Mouse (Mus musculus) spleen, adult 12 weeks (tissue): ENCODE results near the gene Cnksr1.

ENCODE experiments used
- DNase-seq: peaks from one replicate; pipeline ENCODE4 v3.0.0; 2022; ENCODE audit warnings: low spot score

Cnksr1 gene

DNA sequence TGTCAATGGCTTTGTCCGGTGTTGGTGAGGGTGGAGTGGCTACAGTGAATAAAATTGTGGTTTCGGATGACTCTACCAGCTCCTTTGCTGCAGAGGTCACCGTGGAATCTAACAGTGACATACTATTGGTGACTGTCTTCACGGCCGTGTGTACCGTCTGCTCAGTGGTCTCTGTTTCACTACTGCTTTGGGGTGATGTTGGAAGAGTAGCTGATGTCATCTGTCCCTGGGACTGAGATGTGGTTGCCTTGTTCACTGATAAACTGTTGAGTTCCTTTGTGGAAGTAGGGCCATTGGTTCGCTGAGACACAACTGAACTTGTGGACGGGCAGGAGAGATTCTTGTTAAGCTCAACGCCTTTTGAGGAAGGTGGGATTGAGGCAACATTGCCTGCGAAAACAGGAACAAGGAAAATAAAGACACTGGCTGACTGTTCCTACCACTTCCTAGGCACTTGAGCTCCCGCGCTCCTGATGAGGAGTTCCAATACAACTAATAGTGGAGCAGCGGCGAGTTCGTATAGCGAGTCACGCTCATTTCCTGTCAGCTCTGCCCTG, 34.8 kb downstream of the Cnksr1 start:
- DNase-seq = no peak

GRCm38 (mm10) chr4:134202904-134203303, 35.3 kb downstream of the Cnksr1 start, which contains the start of gene Gm7534:
Gene Gm7534 (minus strand): TSS chr4:134203004.
- no peak for DNase-seq

- DNase-seq = no peak
Observed at GRCm38 (mm10) chr4:134199371-134199770, 38.8 kb downstream of the Cnksr1 start.

GRCm38 (mm10) chr4:134186268-134186667, 51.9 kb downstream of the Cnksr1 start:
- DNase-seq = no peak

DNA sequence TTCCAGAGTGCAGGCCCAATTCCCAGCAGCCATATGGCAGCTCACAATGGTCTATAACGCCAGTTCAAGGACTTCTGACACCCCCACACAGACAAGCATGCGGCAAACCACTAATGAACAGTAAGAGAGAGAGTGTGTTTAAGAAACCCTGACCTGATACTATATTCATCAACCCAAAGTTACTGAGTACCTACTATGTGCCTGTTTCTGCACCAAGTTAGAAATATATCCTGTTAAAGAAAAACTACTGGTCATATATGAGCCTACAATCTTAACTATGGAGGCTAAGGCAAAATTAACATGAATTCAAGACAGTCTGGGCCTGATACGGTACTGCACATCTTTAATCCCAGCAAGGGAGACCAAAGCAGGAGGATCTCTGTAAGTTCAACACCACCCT, 52.6 kb downstream of the Cnksr1 start:
- no peak for DNase-seq

DNA sequence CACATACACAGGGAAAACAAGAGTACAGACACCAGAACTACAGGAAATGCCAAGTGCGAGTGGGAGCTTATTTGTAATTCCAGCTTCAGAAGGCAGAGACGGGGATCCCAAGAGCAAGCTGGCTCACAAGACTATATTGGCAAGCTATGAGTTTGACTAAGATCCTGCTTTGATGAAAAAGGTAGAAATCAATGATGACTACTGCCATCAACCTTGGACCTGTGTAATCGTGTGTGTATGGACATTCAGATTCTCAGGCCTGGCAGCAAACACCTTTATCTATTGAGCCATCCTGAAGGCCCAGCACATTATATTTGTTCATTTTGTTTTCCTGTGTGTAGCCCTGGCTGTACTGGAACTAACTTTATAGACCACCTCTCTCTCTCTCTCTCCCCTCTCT, 54.5 kb downstream of the Cnksr1 start:
- DNase-seq = no peak

DNA sequence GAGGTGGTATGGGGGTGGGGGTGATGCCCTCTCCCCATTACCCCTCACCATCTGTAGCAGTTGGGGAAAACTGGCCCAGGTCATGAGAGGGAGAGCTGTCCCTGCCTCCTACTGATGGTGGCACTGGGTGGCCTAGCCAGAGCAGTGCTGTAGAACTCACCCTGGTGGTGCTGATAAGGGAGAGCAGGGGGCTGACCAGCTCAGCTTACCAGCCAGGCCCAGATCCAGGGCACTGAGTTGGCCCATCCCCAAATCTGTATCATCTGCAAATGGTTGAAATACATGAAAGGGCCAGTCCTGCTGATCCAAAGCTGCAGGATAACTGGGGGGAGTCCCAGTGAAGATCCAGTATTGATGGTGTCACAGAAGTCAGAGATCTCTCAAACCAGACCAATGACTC, 56.4 kb downstream of the Cnksr1 start:
- DNase-seq = peak; percentile 9

DNA sequence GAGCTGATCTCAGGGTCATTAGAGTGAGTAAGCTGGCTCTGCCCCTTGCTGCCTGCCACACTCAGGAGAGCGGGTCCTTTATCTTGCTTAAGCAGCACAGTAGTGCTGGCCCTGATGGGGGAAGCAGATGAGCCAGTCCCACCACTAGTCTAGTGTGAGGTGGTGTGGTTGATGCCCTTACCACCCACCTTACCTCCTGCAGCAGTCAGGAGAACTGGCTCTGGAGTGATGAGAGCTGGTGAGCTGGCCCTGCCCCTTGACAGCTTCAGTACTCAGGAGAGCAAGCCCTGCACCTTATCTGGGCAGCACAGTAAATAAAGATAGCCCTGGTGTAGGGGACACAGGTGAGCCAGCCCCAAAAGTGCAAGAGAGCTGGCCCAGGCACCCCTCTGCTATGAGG, 57.1 kb downstream of the Cnksr1 start:
- no peak for DNase-seq
